Mouse (Mus musculus) inflammation-experienced regulatory T-cells, adult 16 weeks (primary cell): ENCODE results near the gene Phf14. TPM values are rescaled to one million over a fixed set of nuclear protein-coding genes. Genes with fewer than 3 reads are reported as not detected.

Experiments used
- polyA plus RNA-seq: library from polyadenylated mRNA; unstranded; fragments of 100-300 nt; shearing (Covaris generic); gene quantifications from one replicate; pipeline ENCODE4 v1.2.1, GENCODE M21; 2017

Phf14 gene
- 41.5 TPM for polyA plus RNA-seq

DNA sequence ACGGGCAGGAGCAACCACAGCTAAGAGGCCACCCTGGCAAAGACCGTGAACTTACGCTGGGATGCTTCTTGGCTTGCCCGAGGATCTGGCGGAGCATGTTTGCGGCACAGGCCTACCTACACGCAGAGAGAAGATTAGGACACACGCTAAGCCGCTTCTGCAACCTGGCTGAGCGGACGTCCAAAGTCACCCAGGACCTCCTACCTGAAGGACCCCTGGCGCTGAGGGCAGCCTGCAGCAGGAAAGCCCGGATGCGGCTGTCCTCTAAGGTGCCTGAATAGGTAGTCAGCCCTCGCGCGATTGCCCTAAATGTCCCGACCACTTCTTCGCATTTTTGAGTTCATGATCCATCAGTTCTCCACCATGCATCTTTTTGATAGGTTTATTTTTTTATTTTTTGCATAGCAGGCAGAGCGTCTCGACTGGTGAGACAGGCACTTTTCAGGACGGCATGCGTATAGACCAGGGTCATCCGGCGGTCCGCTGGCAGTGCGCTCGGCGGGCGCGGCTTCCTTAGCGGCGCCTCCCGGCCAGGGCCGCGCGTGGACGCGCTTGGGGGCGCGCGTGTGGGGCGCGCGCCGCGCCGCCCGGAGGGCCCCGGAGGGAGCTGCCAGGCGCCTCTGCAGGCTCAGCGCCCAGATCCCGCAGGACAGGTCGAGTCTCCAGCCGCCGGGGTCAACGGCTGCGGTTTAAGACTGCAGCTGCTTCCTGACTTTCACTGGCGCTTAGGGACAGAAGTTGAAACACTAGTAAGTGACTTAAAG lies at the start of gene Phf14, which contains the start of gene Ndufa4:
Gene Phf14, plus strand, starts transcription at position 541 of the 764 bp plus-strand sequence.
Gene Ndufa4, minus strand, starts transcription at position 229 of the 764 bp plus-strand sequence.

Other genes starting within 250 kb of the Phf14 start
- gene Ndufa4, start 312 bp upstream of the Phf14 start, polyA plus RNA-seq: 474 TPM